Mouse (Mus musculus) limb, embryonic 12.5 days (tissue): ENCODE results near the gene Cacna1g. TPM values are rescaled to one million over a fixed set of nuclear protein-coding genes. Genes with fewer than 3 reads are reported as not detected.
A peak's percentile ranks its signal among the peaks of the same experiment; 100 is the strongest.

Source experiments
- ATAC-seq: fragments of 200-750 bp; cut with Nextera tagmentation; 2 replicates; pipeline ENCODE4 v1.8.0; 2017; ENCODE audit warnings: low read depth, moderate TSS enrichment; ENCODE audit not compliant: insufficient number of reproducible peaks, insufficient read depth, low FRiP score, low TSS enrichment
- H3K27ac ChIP-seq: fragments of 300-500 bp; sonication (generic); 2 replicates; pipeline ENCODE4 v1.5.1; 2016; ENCODE audit warnings: mild to moderate bottlenecking, moderate library complexity
- H3K27me3 ChIP-seq: fragments of 300-500 bp; sonication (generic); 2 replicates; pipeline ENCODE4 v1.6.1; 2016; ENCODE audit warnings: mild to moderate bottlenecking, moderate library complexity
- H3K36me3 ChIP-seq: fragments of 300-500 bp; sonication (generic); 2 replicates; pipeline ENCODE4 v1.6.1; 2016; ENCODE audit warnings: mild to moderate bottlenecking, moderate library complexity
- H3K4me1 ChIP-seq: fragments of 300-500 bp; sonication (generic); replicated peaks from 2 replicates; pipeline ENCODE4 v1.6.1; 2016
- H3K4me2 ChIP-seq: fragments of 300-500 bp; sonication (generic); 2 replicates; pipeline ENCODE4 v1.6.1; 2016; ENCODE audit warnings: mild to moderate bottlenecking, moderate library complexity
- H3K4me3 ChIP-seq: fragments of 300-500 bp; sonication (generic); replicated peaks from 2 replicates; pipeline ENCODE4 v1.5.1; 2016; ENCODE audit warnings: mild to moderate bottlenecking
- H3K9ac ChIP-seq: fragments of 300-500 bp; sonication (generic); replicated peaks from 2 replicates; pipeline ENCODE4 v1.6.1; 2016; ENCODE audit warnings: mild to moderate bottlenecking, moderate library complexity
- H3K9me3 ChIP-seq: fragments of 300-500 bp; sonication (generic); 2 replicates; pipeline ENCODE4 v1.6.1; 2016; ENCODE audit warnings: mild to moderate bottlenecking, moderate library complexity
- WGBS: fragments of 180-500 bp; shearing (Covaris S2); methylation state at CpG from one replicate; pipeline ENCODE4 v1.1.7; 2016; 5-methylcytosine and 5-hydroxymethylcytosine counted together
- polyA plus RNA-seq: library from polyadenylated mRNA; unstranded; fragments of >200 nt; fragmentation: Nextera tagmentation; extraction: Ambion mirVana; gene quantifications from 2 replicates; pipeline ENCODE4 v1.2.1, GENCODE M21; 2016

Cacna1g gene
- polyA plus RNA-seq, 1 experiment from 2014 or later, result 25.5 TPM

DNA sequence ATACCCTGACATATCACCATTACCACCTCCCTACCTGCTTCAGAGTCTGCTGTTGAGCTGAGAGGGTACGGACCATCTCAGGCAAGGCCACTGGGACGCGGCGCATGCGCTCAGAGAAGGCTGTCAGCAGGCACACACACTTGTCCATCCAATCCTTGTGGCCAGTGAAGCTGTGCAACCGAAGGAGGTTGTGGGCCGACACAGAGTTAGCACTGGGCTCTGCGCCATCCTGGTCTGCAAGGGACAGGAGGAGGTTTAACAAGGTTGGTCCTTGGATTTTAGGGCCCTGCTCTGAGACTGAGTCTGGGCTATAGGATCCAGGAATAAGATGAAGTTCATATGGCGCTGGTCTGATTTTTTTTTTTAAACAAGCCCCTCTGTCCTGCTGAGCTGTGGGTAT lies 6.4 kb upstream of the Cacna1g start:
- Histone ChIP-seq H3K4me1 (peaks cover 11% of the 10 kb centered on the region), H3K4me3 (no peak overlapping the region), H3K4me2 (no peak overlapping the region), H3K27me3 (peaks cover 30% of the 10 kb centered on the region), H3K9me3 (no peaks in the 10 kb centered on the region), H3K36me3 (no peaks in the 10 kb centered on the region), H3K27ac (0 out of 2 replicates have a peak overlapping the region, but pooled peaks have one; percentile 45), H3K9ac (no peak overlapping the region)
- no peak for ATAC-seq
- WGBS, result 85% methylated on average over 9 of the region's 9 CpGs

DNA sequence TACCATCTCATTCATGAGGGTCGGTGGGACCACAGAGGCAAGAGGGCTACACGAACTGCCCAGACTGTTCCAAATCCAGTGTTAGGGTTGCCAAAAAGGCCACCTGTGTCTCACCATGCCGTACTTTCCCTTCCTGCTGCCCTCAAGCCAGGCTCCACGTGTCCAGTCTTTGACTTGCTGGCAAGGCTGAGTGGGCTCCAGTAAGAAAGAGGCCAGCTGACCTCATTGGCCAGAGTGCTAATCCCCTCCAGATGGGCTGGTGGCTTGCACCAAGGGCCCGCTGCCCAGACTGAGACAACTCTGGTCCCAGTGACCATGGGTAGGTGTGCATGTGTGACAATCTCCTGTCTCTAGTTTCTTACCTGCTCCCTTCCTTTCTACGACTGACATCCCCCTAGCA lies 3.7 kb upstream of the Cacna1g start:
- no peak overlapping the region for H3K4me3 ChIP-seq
- peaks cover 22% of the 10 kb centered on the region for H3K4me1 ChIP-seq
- H3K4me2 ChIP-seq, result no peak overlapping the region
- H3K9ac ChIP-seq, result no peak overlapping the region
- no peaks in the 10 kb centered on the region for H3K36me3 ChIP-seq
- no peak for ATAC-seq
- H3K9me3 ChIP-seq, result no peaks in the 10 kb centered on the region
- H3K27ac ChIP-seq, result no peak overlapping the region
- H3K27me3 ChIP-seq, result peaks cover 31% of the 10 kb centered on the region
- 48% methylated on average over 6 of the region's 6 CpGs for WGBS

DNA sequence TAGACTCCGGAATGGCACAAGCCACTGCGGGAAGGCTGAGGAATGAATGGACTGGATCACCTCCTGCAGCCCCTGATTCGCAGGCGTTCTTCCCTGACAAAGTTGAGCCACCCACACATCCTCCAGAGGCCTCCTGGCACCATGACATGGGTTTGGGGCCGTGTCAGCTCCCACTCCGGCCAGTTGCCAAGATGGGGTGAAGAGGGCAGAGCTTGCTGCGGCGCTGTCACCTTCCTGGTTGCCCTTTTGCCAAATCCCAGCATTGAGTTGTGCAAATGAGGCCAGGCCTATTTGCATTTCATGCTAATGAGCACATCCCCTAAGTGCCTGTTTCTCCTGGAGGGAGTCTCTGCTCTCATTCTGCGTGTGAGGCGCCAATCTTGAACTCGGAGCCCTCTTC lies 1.7 kb upstream of the Cacna1g start:
- H3K27ac ChIP-seq, result no peak overlapping the region
- H3K27me3 ChIP-seq, result peaks cover 31% of the 10 kb centered on the region
- ATAC-seq, result no peak
- H3K9ac ChIP-seq, result no peak overlapping the region
- H3K9me3 ChIP-seq, result no peaks in the 10 kb centered on the region
- H3K4me1 ChIP-seq, result peaks cover 36% of the 10 kb centered on the region
- WGBS, result 28% methylated on average over 11 of the region's 11 CpGs
- H3K36me3 ChIP-seq, result no peaks in the 10 kb centered on the region
- H3K4me2 ChIP-seq, result no peak overlapping the region
- H3K4me3 ChIP-seq, result no peak overlapping the region

DNA sequence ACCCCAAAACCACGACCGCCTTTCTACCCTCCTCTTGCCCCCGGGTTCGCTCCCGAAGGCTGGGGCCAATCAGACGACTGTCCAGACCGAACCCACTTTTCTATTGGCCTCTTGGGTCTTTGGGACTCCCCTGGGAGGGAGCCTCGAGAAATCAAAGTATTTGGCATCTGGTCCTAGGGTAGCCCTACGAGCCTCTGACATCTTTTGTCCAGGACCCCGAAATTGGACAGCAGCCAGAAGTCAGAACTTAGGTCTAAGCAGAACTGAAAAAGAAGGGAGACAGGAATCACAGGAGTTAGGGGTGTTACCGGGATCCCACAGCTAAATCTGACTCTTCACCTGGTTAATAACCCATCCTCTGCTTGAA lies 529 bp upstream of the Cacna1g start:
- H3K4me3 ChIP-seq, result peak overlapping the region; percentile 97
- H3K27ac ChIP-seq, result peak overlapping the region; percentile 98
- ATAC-seq, result no peak
- no peak overlapping the region for H3K9ac ChIP-seq
- H3K36me3 ChIP-seq, result no peaks in the 10 kb centered on the region
- WGBS, result 2% methylated on average over 11 of the region's 11 CpGs
- H3K4me1 ChIP-seq, result peaks cover 48% of the 10 kb centered on the region
- no peaks in the 10 kb centered on the region for H3K9me3 ChIP-seq
- peak overlapping the region; percentile 83 for H3K4me2 ChIP-seq
- H3K27me3 ChIP-seq, result peaks cover 29% of the 10 kb centered on the region

DNA sequence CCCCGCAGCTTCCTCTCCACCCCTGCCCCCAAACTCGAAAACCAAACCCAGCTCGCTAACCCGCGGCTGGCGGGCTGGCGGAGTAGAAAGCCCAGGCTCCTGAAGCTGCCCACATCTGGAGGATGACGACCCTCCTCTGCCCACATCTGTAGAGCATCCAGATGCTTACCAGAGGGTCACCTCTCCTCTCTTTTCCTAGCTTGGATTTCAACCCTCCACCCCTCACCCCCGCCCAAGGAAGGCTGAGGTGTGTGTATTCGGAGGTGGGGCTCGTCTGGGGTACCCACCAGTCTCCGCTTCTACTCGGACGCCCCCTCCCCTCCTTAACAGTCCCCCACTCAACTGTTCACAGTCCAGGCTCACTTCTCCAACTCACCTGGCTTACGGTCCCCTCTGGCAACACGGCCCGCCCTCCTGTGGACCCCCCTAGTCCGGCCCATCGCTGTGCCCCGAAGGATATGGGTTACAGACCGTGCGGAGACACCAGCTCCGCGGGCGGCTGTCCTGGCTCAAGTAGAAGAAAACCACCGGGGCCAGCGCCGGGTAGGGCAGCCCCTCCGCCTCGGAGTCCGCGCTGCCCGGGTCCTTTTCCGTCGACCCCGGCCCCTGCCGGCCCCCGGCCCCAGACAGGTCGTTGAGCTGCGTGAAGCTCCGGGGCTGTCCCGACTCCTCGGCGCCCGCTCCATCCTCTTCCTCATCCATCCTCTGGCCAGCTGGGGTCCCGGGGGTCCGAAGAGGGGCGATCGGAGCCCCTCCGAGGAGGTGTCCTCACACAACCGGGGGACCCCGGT lies 887 bp downstream of the Cacna1g start:
- H3K4me1 ChIP-seq, result peaks cover 62% of the 10 kb centered on the region
- WGBS, result under 1% methylated on average over 51 of the region's 52 CpGs

DNA sequence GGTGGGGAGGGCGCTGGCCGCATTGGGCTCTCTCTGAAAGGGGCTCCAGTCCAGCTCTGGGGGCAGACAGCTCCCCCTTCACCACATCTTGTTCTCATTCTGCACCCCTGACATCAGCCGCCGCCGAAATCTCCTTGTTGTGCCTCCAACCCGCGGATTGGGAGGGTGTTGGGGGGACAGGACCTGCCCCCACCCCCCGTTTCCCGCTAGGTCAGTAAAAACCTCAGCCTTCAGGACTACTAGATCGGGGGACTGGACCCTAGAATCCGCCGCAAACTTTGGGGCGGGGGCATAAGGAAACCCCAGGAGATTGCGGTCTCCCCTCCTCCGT lies 1.4 kb downstream of the Cacna1g start:
- H3K27me3 ChIP-seq, result peaks cover 20% of the 10 kb centered on the region
- H3K4me2 ChIP-seq, result peak overlapping the region; percentile 83
- H3K4me3 ChIP-seq, result peak overlapping the region; percentile 97
- 2% methylated on average over 15 of the region's 15 CpGs for WGBS
- ATAC-seq, result no peak
- peaks cover 3% of the 10 kb centered on the region; the same call in 1 of the 2 replicates for H3K36me3 ChIP-seq
- H3K4me1 ChIP-seq, result peaks cover 65% of the 10 kb centered on the region
- peak overlapping the region; percentile 98 for H3K27ac ChIP-seq
- H3K9ac ChIP-seq, result peak overlapping the region; percentile 98
- no peaks in the 10 kb centered on the region for H3K9me3 ChIP-seq

More for the DNA sequence above, 887 bp downstream of the Cacna1g start:
- Histone ChIP-seq H3K9ac (peak overlapping the region; percentile 98), H3K4me3 (peak overlapping the region; percentile 97), H3K27me3 (peaks cover 22% of the 10 kb centered on the region), H3K36me3 (no peaks in the 10 kb centered on the region), H3K9me3 (no peaks in the 10 kb centered on the region), H3K27ac (peak overlapping the region; percentile 98), H3K4me2 (peak overlapping the region; percentile 83)
- no peak; the same call in 1 of the 2 replicates for ATAC-seq

DNA sequence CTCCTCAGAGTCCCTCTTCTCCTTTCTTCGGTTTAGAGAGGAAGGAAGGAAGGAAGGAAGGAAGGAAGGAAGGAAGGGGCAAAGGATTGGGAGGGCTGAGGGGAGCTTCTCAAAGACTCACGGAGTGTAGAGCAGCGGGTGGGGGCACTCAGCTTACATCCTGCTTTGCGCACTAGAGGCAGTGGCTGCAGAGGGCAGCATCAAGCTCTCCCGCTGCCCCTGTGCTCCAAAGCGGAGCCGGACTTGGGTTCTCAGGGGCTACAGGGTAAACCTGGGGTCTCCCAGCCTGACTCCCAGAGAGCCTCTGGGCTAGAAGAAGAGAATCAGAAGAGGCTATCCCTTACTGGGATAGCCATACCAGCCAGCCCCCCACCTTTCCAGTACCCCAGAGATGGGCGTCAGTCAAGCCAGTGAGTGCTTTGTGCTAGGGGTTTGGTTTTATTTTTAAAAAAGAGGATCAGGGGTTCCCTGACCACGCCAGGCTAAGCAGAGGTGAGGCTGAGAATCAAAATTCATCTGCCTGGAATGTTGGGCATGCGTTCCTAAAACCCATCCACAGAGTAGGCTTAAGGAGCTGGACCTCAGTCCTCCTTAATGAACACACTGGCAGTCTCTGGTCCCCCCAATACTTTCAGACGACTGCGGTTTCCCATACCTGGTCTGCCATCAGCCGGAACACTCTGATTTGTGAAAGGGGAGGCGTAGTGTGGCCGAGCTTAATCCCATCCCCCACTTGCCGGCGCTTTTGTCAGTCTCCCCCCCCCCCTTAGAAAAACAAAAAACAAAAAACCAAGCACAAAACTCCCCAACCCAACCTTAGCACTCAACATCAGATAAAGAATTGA lies 2.0 kb downstream of the Cacna1g start:
- Histone ChIP-seq H3K36me3 (peaks cover 6% of the 10 kb centered on the region; the same call in 1 of the 2 replicates), H3K27ac (peak overlapping the region; percentile 98), H3K4me1 (peaks cover 67% of the 10 kb centered on the region), H3K4me2 (peak overlapping the region; percentile 83), H3K9ac (peak overlapping the region; percentile 98), H3K4me3 (peak overlapping the region; percentile 97), H3K9me3 (no peaks in the 10 kb centered on the region), H3K27me3 (peaks cover 17% of the 10 kb centered on the region)
- 3% methylated on average over 17 of the region's 17 CpGs for WGBS
- no peak for ATAC-seq

DNA sequence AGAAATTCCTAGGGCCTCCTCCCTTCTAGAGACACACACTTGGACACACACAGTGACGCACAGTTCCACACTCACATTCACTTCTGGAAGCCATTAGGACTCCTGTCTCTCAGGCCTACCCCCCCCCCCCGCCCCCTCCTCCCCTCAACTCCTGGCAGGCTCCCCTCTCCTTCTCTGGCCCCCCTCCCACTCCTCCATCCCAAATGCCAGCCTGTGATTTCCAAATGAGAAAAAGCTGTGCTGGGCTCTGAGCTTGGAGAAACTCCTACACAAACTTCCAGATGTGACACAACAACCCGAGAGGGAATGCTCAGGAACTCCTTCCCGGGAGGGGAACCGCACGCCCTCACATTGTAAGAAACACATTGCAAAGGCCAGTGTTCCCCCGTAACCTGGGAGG lies 3.6 kb downstream of the Cacna1g start:
- Histone ChIP-seq H3K4me1 (peaks cover 65% of the 10 kb centered on the region), H3K27ac (peak overlapping the region; percentile 98), H3K4me2 (peak overlapping the region; percentile 83), H3K36me3 (peaks cover 22% of the 10 kb centered on the region), H3K4me3 (peak overlapping the region; percentile 97), H3K9ac (peak overlapping the region; percentile 40), H3K27me3 (peaks cover 5% of the 10 kb centered on the region), H3K9me3 (no peaks in the 10 kb centered on the region)
- ATAC-seq, result no peak
- WGBS, result 2% methylated on average over 6 of the region's 7 CpGs

DNA sequence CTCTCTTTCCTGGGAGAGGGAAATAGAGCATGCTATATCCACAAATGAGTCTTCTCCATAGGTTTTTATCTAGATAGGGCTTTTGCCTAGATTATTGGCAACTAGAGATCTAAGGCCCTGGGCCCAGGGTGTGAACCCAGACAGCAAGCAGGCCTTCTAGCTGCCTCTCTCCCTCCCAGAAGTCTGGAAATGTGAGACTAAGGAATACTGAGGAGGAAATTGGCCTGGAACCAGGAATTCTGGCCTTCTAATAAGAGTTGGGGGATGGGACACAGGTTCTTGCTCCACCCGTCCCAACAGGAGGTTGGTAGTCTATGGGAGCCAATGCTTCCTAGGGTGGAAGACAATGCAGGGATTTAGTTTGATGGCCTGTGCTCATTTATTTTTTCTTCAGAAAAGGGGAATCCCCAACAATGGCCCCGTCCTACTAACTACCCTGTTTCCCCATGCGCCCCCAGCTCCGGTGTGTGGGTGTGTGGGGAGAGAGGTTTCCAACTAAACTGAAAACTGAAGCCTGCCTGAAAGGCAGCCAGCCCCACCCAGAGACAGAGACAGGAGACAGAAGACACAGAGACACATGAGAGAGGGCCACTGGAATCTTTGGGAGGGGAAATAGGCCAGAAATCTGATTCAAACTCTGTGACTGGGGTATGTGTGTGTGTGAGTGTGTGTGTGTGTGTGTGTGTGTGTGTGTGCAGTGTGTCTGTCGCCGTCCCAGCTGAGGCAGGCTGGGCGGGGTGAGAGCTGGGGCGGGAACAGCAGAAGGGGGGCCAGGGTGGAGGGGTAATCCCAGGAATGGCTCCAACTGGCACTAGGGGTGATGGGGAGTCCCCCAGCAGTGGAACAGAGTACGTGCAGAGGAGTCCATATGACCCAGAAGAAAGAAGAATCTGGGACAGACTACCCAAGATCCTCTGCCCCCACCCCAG lies 4.6 kb downstream of the Cacna1g start:
- H3K9ac ChIP-seq, result peak overlapping the region; percentile 37; the same call in 1 of the 2 replicates

DNA sequence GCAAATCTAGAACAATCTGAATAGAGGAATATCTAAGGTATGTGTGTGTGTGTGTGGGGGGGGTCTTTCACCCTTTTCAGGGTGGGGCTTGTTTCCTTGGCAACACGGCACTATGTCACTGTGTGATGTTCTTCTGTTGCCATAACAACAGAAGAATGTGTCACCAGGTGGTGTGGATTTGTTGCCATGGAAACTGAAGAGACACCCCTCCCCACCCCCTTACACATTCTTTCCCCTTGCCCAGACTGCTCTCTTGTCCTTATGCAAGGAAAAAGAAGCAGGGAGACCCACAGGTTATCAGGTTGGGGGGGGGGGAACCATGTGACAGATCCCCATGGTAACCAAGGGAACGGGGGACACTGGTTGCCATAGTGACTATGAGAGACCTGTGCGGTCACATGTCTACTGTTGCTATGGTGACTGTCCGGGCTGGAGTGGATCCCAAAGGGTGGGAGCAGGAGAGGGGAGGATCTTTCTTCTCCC lies 5.4 kb downstream of the Cacna1g start:
- 0 out of 2 replicates have a peak overlapping the region, but pooled peaks have one; percentile 37 for H3K9ac ChIP-seq
- peak overlapping the region; percentile 83 for H3K4me2 ChIP-seq
- H3K4me3 ChIP-seq, result peak overlapping the region; percentile 97
- peak overlapping the region; percentile 98 for H3K27ac ChIP-seq
- H3K4me1 ChIP-seq, result peaks cover 71% of the 10 kb centered on the region
- H3K27me3 ChIP-seq, result no peaks in the 10 kb centered on the region; the same call in 1 of the 2 replicates
- H3K36me3 ChIP-seq, result peaks cover 38% of the 10 kb centered on the region
- 28% methylated on average over 4 of the region's 4 CpGs for WGBS
- H3K9me3 ChIP-seq, result no peaks in the 10 kb centered on the region
- 0 out of 2 replicates have a peak, but pooled peaks have one; percentile 2 for ATAC-seq

More for the DNA sequence above, 4.6 kb downstream of the Cacna1g start:
- H3K9me3 ChIP-seq, result no peaks in the 10 kb centered on the region
- peak overlapping the region; percentile 97 for H3K4me3 ChIP-seq
- no peaks in the 10 kb centered on the region; the same call in 1 of the 2 replicates for H3K27me3 ChIP-seq
- H3K36me3 ChIP-seq, result peaks cover 30% of the 10 kb centered on the region
- peaks cover 65% of the 10 kb centered on the region for H3K4me1 ChIP-seq
- no peak for ATAC-seq
- WGBS, result 30% methylated on average over 9 of the region's 9 CpGs
- peak overlapping the region; percentile 98 for H3K27ac ChIP-seq
- peak overlapping the region; percentile 83 for H3K4me2 ChIP-seq
